Mouse (Mus musculus): ENCODE data around the gene Phospho2. TPM values are rescaled to one million over a fixed set of nuclear protein-coding genes. Genes with fewer than 3 reads are reported as not detected.

Phospho2 gene
- polyA plus RNA-seq, 1 experiment, result 18.2 TPM

- no peaks in the 10 kb centered on the region for H3K4me1 ChIP-seq (ENCODE audit: control insufficient read depth, insufficient read depth, insufficient read length, low read length)
- no peak overlapping the region for H3K27ac ChIP-seq (replicated peaks; ENCODE audit: low read depth, low read length)
- no peak overlapping the region for H3K4me3 ChIP-seq (ENCODE audit: insufficient read depth, low read depth, low read length)
Observed at GRCm38 (mm10) chr2:69840261-69840660, 50.8 kb downstream of the Phospho2 start.

DNA sequence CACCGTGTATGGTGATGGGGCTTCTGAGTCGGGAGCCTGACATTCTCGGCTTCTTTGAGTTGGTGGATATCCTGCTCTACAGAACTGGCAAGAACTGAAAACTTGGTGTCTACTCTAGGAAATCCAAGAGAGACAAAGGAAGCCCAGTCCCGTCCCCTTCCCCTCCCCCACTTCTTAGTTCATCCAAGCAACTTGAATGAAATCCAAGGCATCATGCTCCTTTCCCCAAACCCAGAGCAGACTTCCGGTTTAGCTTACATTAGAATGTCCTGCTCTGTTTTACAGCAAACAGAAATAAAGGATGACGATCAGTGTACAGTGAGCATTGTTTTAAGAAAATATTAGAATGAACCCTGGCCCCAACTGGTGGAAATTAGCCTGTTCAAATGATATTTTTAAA is 59.8 kb downstream of the Phospho2 start:
- H3K27ac ChIP-seq (replicated peaks; ENCODE audit: low read depth, low read length), result no peak overlapping the region

More for the DNA sequence above, 59.8 kb downstream of the Phospho2 start:
- H3K4me1 ChIP-seq (ENCODE audit: control insufficient read depth, insufficient read depth, insufficient read length, low read length), result peaks cover 2% of the 10 kb centered on the region; the same call in 1 of the 2 replicates
- no peak overlapping the region for H3K4me3 ChIP-seq (ENCODE audit: insufficient read depth, low read depth, low read length)

Other genes with a start within 250 kb of the Phospho2 start
- gene Lrp2, start 203.6 kb upstream of the Phospho2 start, polyA plus RNA-seq (2012; ENCODE audit: insufficient read depth, insufficient read length, missing spikeins), result not detected in 2 replicates
- gene Bbs5, start 142.5 kb upstream of the Phospho2 start, polyA plus RNA-seq (2012; ENCODE audit: insufficient read depth, insufficient read length, missing spikeins), result 5.2 and 7.1 TPM in 2 replicates
- gene Klhl41, start 119.5 kb upstream of the Phospho2 start, polyA plus RNA-seq (2012; ENCODE audit: insufficient read depth, insufficient read length, missing spikeins), result 6.1 and 12.2 TPM in 2 replicates
- gene Fastkd1, start 76.1 kb upstream of the Phospho2 start, polyA plus RNA-seq (2012; ENCODE audit: insufficient read depth, insufficient read length, missing spikeins), result 24.0 and 34.9 TPM in 2 replicates
- gene Ppig, start 67.1 kb upstream of the Phospho2 start, polyA plus RNA-seq (2012; ENCODE audit: insufficient read depth, insufficient read length, missing spikeins), result 41.1 and 66.3 TPM in 2 replicates
- gene Ccdc173, start within 50 bp of the Phospho2 start, polyA plus RNA-seq (2012; ENCODE audit: insufficient read depth, insufficient read length, missing spikeins), result 1.2 and 1.9 TPM in 2 replicates
- gene Klhl23, start 32.3 kb downstream of the Phospho2 start, polyA plus RNA-seq (2012; ENCODE audit: insufficient read depth, insufficient read length, missing spikeins), result 0.95 and 1.2 TPM in 2 replicates
- 116 and 117 TPM in 2 replicates for gene Ssb, start 71.9 kb downstream of the Phospho2 start, polyA plus RNA-seq (2012; ENCODE audit: insufficient read depth, insufficient read length, missing spikeins)
- gene Mettl5, start 96.0 kb downstream of the Phospho2 start, polyA plus RNA-seq (2012; ENCODE audit: insufficient read depth, insufficient read length, missing spikeins), result 31.0 and 32.3 TPM in 2 replicates
- gene Ubr3, start 107.6 kb downstream of the Phospho2 start, polyA plus RNA-seq (2012; ENCODE audit: insufficient read depth, insufficient read length, missing spikeins), result 39.5 and 42.2 TPM in 2 replicates
- gene Myo3b, start 249.5 kb downstream of the Phospho2 start, polyA plus RNA-seq (2012; ENCODE audit: insufficient read depth, insufficient read length, missing spikeins), result not detected in 2 replicates